Mouse (Mus musculus) forebrain, postnatal 0 days (tissue): Measurements from ENCODE around the gene Nek10. TPM values are rescaled to one million over a fixed set of nuclear protein-coding genes. Genes with fewer than 3 reads are reported as not detected.

Experiments
- ATAC-seq: fragments of 200-750 bp; cut with Nextera tagmentation; 2 replicates; pipeline ENCODE4 v1.8.0; 2017; ENCODE audit warnings: mild to moderate bottlenecking, moderate library complexity
- DNase-seq: peaks from one replicate; pipeline ENCODE4 v3.0.0-alpha.2; 2015
- H3K27ac ChIP-seq: fragments of 300-500 bp; sonication (generic); 2 replicates; pipeline ENCODE4 v1.5.1; 2014; ENCODE audit warnings: low read depth, mild to moderate bottlenecking, antibody characterized with exemption, low read length, moderate library complexity, mixed read lengths
- H3K27me3 ChIP-seq: fragments of 300-500 bp; sonication (generic); 2 replicates; pipeline ENCODE4 v1.6.1; 2014; ENCODE audit warnings: mild to moderate bottlenecking, low read length, mixed read lengths; ENCODE audit not compliant: insufficient read depth
- H3K36me3 ChIP-seq: fragments of 300-500 bp; sonication (generic); 2 replicates; pipeline ENCODE4 v1.6.1; 2014; ENCODE audit warnings: mild to moderate bottlenecking, moderate library complexity; ENCODE audit not compliant: insufficient read depth
- H3K4me1 ChIP-seq: fragments of 300-500 bp; sonication (generic); 2 replicates; pipeline ENCODE4 v1.6.1; 2014; ENCODE audit warnings: antibody characterized with exemption; ENCODE audit not compliant: insufficient read depth
- H3K4me2 ChIP-seq: fragments of 300-500 bp; sonication (generic); 2 replicates; pipeline ENCODE4 v1.6.1; 2014; ENCODE audit warnings: low read depth, mild to moderate bottlenecking, moderate library complexity
- H3K4me3 ChIP-seq: fragments of 300-500 bp; sonication (generic); 2 replicates; pipeline ENCODE4 v1.5.1; 2014; ENCODE audit warnings: low read depth, low read length, mixed read lengths
- H3K9ac ChIP-seq: fragments of 300-500 bp; sonication (generic); 2 replicates; pipeline ENCODE4 v1.6.1; 2014; ENCODE audit warnings: mild to moderate bottlenecking
- H3K9me3 ChIP-seq: fragments of 300-500 bp; sonication (generic); 2 replicates; pipeline ENCODE4 v1.6.1; 2016; ENCODE audit warnings: low read length
- CTCF ChIP-seq: sonication (generic); IDR thresholded peaks from 2 replicates; pipeline ENCODE4 v1.5.1; 2016; ENCODE audit warnings: antibody characterized with exemption, control low read depth, low read depth
- WGBS: fragments of 180-500 bp; shearing (Covaris S2); extraction: QIAGEN DNeasy Blood & Tissue Kit; methylation state at CpG from one replicate; pipeline ENCODE4 v1.1.7; 2014; 5-methylcytosine and 5-hydroxymethylcytosine counted together
- polyA plus RNA-seq: library from polyadenylated mRNA; unstranded; fragments of >200 nt; fragmentation: Nextera tagmentation; extraction: Ambion mirVana; gene quantifications from 2 replicates; pipeline ENCODE4 v1.2.1, GENCODE M21; 2015
- total RNA-seq: library from RNA; depleted of rRNA; stranded (reverse); fragments of >200 nt; gene quantifications from 2 replicates; pipeline ENCODE4 v1.2.3, GENCODE M21; 2014

Nek10 gene
- total and polyA plus RNA-seq, 2 experiments from 2014 or later = 0.25 to 3.0 TPM

DNA sequence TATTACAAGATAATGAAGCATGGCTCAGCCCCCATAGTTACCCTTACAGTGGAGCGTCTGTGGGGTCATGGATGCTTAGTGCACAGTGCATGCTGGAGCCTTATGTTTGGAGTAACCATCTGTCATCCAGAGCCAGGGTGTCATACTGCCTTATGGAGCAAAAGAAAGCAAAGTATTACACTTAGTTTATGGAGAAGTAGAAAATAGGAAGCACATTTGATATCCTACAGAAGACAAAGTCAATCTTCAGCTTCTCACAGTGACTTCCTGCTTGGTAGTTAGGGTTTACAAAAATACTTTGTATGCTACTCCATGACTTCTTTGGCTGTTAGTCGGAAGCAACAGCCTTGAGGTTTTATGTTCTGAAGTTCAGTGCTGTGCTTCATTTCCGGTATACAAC lies 2.4 kb upstream of the Nek10 start:
- no peak overlapping the region for H3K4me2 ChIP-seq
- H3K4me3 ChIP-seq = no peak overlapping the region
- 95% methylated on average over 3 of the region's 3 CpGs for WGBS
- DNase-seq = no peak
- H3K4me1 ChIP-seq = no peaks in the 10 kb centered on the region
- no peaks in the 10 kb centered on the region for H3K9me3 ChIP-seq
- no peak for ATAC-seq
- H3K27ac ChIP-seq = no peak overlapping the region
- H3K9ac ChIP-seq = no peak overlapping the region
- peaks cover 11% of the 10 kb centered on the region; the same call in 1 of the 2 replicates for H3K36me3 ChIP-seq
- TF ChIP-seq CTCF = no peak
- H3K27me3 ChIP-seq = no peaks in the 10 kb centered on the region

DNA sequence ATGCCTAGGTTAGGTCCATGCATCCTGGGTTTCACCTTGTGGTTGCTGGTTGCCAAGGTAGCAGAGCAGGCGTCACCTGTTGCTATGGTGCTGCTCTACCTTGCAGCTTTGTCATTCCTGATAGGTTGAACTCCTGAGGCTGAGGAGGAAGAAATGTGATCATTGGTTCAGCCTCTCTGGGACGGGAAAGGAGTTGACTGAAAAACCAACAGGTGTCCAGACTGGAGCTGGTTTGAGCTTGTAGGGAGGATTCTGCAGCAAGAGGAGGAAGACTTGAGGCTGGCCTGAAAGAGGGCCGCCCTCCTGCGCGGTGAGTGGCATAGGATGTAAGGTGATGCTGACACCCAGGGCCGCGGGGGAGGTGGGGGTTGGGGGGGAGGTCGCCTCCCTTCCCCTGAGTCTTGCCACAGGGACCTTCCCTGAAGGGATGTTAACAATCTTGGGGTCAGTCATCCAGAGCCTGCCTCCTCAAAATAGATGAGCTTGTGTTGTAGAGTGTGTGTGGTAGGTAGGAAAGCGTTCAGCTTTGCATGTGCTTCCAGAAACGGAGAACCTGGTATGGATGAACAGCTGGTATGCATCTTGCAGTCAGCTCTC lies 804 bp downstream of the Nek10 start:
- H3K9ac ChIP-seq = no peak overlapping the region
- 15% methylated on average over 10 of the region's 10 CpGs for WGBS
- ATAC-seq (peak; percentile 96), DNase-seq (peak; percentile 56)
- no peaks in the 10 kb centered on the region for H3K4me1 ChIP-seq
- no peaks in the 10 kb centered on the region for H3K27me3 ChIP-seq
- H3K36me3 ChIP-seq = peaks cover 7% of the 10 kb centered on the region; the same call in 1 of the 2 replicates
- no peak for TF ChIP-seq CTCF
- H3K27ac ChIP-seq = no peak overlapping the region
- H3K4me3 ChIP-seq = no peak overlapping the region
- peak overlapping the region; percentile 39 for H3K4me2 ChIP-seq
- no peaks in the 10 kb centered on the region for H3K9me3 ChIP-seq

GRCm38 (mm10) chr14:14804518-14805212 lies 1.4 kb downstream of the Nek10 start:
- Histone ChIP-seq H3K4me2 (peak overlapping the region; percentile 39; the same call in 1 of the 2 replicates), H3K4me3 (no peak overlapping the region)

GRCm38 (mm10) chr14:14832520-14833240 lies 29.5 kb downstream of the Nek10 start:
- no peaks in the 10 kb centered on the region for H3K27me3 ChIP-seq
- no peaks in the 10 kb centered on the region for H3K9me3 ChIP-seq
- no peak overlapping the region for H3K4me3 ChIP-seq
- H3K4me2 ChIP-seq = no peak overlapping the region
- H3K4me1 ChIP-seq = no peaks in the 10 kb centered on the region
- WGBS = 68% methylated on average over 12 of the region's 12 CpGs
- H3K27ac ChIP-seq = no peak overlapping the region
- H3K36me3 ChIP-seq = no peaks in the 10 kb centered on the region
- no peak overlapping the region for H3K9ac ChIP-seq
- peak; percentile 81 for ATAC-seq
- peak; percentile 49 for DNase-seq
- TF ChIP-seq CTCF = no peak

More at GRCm38 (mm10) chr14:14804518-14805212, 1.4 kb downstream of the Nek10 start:
- ATAC-seq (no peak), DNase-seq (no peak)
- 76% methylated on average over 5 of the region's 5 CpGs for WGBS
- no peak overlapping the region for H3K27ac ChIP-seq
- H3K9ac ChIP-seq = no peak overlapping the region
- no peaks in the 10 kb centered on the region for H3K4me1 ChIP-seq
- no peaks in the 10 kb centered on the region for H3K9me3 ChIP-seq
- TF ChIP-seq CTCF = no peak
- H3K27me3 ChIP-seq = no peaks in the 10 kb centered on the region
- H3K36me3 ChIP-seq = 0 out of 2 replicates have a peak, but pooled peaks cover 7% of the 10 kb centered on the region

GRCm38 (mm10) chr14:14833498-14833897 lies 30.3 kb downstream of the Nek10 start:
- H3K27ac ChIP-seq = no peak overlapping the region
- H3K9me3 ChIP-seq = no peaks in the 10 kb centered on the region
- no peak overlapping the region for H3K9ac ChIP-seq
- DNase-seq (no peak), ATAC-seq (no peak)
- no peak overlapping the region for H3K4me2 ChIP-seq
- no peak for TF ChIP-seq CTCF
- WGBS = 90% methylated on average over 1 of the region's 1 CpGs
- H3K4me3 ChIP-seq = no peak overlapping the region
- H3K36me3 ChIP-seq = no peaks in the 10 kb centered on the region
- no peaks in the 10 kb centered on the region for H3K4me1 ChIP-seq
- H3K27me3 ChIP-seq = no peaks in the 10 kb centered on the region

DNA sequence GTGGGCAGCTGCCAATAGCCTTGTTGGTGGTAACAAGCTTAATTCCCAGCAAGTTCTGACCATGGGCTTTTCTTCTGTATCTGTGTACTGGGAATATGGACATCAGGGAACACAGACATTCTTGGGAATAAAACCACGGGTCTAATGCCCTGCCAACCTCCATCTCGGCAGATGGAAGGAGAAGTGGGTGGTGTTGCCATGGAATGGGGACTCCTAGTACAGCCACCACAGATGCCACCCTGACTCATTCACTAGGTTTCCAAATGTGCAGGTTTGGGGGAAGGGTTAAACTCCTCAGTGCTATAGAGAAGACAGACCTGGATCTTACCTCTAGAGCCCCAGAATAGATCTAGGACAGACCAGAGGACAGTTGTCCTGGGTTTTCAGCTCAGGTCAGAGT lies 31.1 kb downstream of the Nek10 start:
- no peak overlapping the region for H3K4me3 ChIP-seq
- no peaks in the 10 kb centered on the region for H3K9me3 ChIP-seq
- H3K4me2 ChIP-seq = no peak overlapping the region
- no peaks in the 10 kb centered on the region for H3K27me3 ChIP-seq
- ATAC-seq = no peak
- WGBS = 79% methylated on average over 2 of the region's 2 CpGs
- no peaks in the 10 kb centered on the region for H3K36me3 ChIP-seq
- TF ChIP-seq CTCF = no peak
- DNase-seq = no peak
- H3K9ac ChIP-seq = no peak overlapping the region
- H3K4me1 ChIP-seq = no peaks in the 10 kb centered on the region
- H3K27ac ChIP-seq = no peak overlapping the region

DNA sequence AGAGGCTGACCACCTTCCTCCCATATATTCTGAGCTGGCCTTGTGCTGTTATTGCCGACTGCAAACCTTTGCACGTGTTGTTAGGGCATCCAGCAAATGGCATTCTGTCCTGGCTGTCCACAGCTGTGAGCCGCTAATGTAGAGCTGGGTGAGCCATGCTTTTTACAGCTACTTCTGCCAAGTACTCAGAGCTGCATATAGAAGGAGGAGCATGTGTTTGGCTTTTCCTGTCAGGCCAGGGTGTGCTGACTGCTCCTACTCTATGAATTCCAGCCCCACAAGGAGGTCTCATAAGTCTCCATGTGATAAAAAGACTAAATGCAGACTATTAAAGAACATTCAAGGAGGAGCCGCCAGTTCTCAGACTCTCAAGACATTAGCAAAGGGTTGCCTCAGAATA lies 34.4 kb downstream of the Nek10 start:
- 83% methylated on average over 4 of the region's 4 CpGs for WGBS

More for the DNA sequence above, 34.4 kb downstream of the Nek10 start:
- H3K9me3 ChIP-seq = no peaks in the 10 kb centered on the region
- H3K4me2 ChIP-seq = no peak overlapping the region
- H3K4me3 ChIP-seq = no peak overlapping the region
- H3K9ac ChIP-seq = no peak overlapping the region
- no peak overlapping the region for H3K27ac ChIP-seq
- no peaks in the 10 kb centered on the region for H3K27me3 ChIP-seq
- ATAC-seq (no peak), DNase-seq (no peak)
- no peak for TF ChIP-seq CTCF
- H3K4me1 ChIP-seq = no peaks in the 10 kb centered on the region
- H3K36me3 ChIP-seq = no peaks in the 10 kb centered on the region
